Mouse (Mus musculus): ENCODE results near the gene Mark1.

DNA sequence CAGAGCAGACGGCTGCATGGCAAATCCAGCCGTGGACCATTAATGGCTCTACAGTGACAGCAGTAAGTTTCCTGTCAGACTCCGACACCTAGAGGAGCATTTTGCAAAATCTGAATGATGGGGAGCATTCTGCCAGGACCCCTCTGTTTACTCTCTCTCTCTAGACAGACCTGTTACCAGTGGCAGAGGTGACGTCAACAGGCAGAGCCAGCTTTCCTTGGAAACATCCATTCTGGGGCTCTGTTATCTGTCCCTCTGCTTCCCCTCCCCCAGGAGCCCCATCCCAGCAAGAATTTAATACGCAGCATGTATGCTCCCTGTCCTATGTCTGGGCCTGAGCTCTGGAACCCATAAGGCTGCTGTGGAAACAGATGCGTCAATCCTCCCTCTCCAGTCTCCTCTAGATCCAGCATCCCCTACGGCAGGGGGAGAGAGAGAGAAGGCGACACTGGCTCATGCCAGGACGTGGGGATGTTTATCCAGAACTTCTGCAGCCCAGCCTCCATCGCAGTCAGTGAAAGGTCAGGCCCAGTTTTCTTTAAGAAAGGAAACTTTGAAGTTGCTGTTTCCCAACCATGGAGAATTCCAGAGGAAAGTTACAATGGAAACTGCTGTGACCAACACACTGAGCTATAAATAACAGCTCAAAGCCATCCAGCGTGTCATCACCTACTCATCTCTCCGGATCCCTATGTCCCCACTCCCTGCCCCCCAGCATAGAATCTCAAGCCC, 48.3 kb upstream of the Mark1 start:
- TF ChIP-seq CTCF (IDR thresholded peaks at IDR 0.05; ENCODE audit: borderline replicate concordance, extremely low read depth, insufficient read depth, insufficient read length) (no peak), POLR2A (IDR thresholded peaks at IDR 0.05; ENCODE audit: borderline replicate concordance, extremely low read depth, insufficient read depth, insufficient read length, poor library complexity, severe bottlenecking) (no peak)
